Mouse (Mus musculus) frontal cortex, postnatal 36 days (tissue): Measurements from ENCODE around the gene Polr2f.

Source experiments
- DNase-seq, 2 experiments: peaks; one replicate each; pipeline ENCODE4 v3.0.0; 2022; ENCODE audit warnings: low spot score in 2 of 2

The Polr2f gene

DNA sequence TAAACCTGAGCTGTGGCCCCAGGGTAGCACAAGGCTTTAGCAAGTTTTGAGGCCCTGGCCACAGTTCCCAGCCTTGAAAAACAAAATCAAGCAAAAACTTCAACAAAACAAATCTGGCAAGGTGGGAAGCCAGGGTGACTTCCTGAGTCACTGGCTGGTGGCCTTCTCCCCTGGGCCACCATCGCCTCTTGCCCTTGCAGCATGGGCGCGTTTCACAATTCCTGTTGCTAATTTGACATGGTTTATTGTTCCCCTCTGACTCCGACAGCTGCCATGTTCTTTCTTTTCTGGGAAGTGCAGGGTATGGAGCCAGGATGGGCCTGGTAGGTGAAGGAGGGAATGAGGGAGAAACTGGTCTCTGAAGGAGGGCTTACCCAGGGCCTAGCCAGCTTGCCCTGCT lies 18.7 kb upstream of the Polr2f start:
- no peak for DNase-seq

DNA sequence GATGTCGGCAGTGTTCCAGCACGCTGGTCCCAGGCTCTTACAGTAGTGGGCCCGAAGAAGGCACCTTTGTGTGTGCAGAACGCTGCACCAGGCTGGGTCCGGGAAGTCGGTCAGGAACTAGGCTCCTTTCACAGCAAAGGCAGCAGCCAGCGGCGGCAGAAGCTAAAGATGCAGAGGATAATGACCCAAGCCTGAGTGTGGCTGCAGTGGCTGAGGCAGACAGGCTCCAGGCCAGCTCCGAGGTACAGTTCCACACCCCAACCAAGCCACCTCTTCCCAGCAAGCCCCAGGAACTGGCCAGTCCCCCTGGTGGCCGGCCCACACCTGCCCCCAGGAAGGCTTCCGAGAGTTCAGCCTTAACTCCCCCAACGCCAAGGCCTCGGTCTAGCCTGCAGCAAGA lies 18.3 kb upstream of the Polr2f start:
- no peak for DNase-seq

DNA sequence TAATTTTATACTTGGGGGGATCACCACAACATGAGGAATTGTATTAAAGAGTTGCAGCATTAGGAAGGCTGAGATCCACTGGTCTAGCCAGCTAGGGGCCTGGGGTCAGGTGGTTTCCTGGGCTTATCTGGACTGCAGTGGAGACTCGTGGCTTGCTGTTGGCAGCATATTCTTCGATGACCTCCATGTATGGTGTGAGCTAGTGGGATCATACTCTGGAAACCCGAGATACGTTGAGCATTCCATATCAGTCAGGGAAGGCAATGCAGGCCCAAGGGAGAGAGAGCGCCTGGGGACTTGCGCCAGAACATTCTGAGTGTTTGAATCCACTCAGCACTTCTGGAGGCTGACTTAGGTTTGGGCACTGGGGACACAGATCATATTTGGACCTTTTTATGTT lies 17.1 kb upstream of the Polr2f start:
- DNase-seq = no peak

DNA sequence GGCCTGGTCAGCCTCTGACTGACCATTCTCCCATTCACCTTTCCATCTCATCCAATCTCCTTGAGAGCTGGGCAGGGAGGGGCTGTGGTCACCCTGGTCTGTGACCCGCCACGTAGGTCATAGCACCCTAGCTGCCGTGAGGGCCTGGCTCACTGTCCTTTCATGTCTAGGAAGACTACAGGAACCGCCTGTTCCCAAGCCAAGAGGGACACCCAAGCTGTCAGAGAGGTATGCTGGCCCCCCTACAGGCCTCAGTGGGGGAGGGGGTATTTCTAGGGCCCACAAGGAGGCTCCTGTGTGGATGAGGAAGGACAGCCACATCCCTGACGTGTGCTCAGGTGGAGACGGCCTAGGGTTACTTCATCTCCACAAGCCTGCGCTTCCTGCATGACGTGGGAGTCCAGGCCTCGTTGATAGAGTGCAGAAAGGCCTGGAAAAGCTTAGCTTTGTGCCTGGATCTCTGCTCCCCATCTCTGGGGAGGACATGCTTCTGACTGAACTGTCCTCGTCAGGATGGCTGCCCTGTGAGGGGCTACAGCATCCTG lies 16.4 kb upstream of the Polr2f start:
- no peak for DNase-seq

DNA sequence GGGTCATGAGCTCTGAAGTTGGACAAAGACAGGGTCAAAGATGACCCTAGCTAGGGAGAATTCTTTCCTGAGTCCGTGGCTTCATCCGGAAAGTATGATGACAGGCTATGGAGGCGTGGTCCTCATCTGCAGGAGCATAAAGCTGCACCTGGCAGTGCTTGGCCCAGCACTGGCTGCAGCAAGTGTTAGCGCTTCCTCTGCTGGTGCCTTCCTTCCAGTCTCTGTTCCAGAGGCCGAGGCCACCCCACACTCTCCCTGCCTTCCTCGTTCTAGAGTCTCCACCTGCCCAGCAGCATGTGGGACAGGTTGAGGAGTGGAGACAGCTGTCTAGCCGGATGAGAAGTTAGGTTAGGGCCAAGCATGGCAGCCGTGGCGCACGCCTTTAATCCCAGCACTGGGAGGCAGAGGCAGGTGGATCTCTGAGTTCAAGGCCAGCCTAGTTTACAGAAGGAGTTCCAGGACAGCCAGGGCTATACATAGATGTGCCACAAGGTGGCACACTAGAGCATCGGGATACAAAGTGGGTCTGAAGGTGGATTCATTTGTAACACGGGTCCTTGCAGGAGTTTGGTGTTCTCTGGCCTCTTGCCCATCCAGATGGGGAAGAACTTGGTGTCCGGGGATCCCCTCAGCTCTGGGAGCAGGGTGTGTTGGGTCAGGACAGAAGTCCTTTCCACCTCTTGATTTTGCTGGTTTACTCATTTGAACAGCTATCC lies 14.4 kb upstream of the Polr2f start:
- DNase-seq = peak; percentile 49 to 50

DNA sequence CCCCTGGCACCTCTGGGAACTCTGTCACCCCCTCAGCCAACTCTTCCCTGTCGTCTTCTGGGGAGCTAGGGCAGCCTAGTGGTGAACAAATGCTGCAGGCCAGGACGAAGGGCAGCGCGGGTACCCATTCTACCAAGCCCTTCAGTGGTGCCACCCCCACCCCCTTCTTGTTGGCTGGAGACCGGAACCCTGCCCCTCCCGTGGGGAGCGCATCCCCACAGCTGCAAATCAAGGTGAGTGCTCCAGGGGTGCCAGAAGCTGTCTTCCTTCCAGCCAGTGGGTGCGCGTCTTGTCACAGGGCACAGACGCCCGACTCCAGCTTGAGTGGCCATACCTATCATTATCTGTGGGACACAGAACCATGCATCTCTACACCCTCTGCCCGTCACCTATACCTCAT lies 13.7 kb upstream of the Polr2f start:
- DNase-seq = no peak

DNA sequence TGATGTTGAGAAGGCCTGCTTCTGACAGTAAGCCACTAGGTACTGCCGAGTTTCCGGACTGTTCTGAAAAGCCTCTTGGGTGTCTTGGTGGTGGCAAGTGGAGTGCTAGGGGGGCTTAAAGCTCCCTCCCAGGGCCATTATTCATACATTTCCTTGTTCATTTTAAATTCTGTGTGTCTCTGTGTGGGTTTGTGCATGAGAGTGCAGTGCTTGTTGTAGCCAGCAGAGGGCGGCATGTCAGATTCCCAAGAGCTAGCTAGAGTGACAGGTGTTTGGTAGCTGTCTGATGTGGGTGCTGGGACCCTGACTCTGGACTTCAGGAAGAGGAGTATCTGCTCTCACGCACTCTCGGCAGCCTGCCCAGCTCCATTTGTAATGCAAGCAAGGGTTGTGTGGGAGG lies 12.6 kb upstream of the Polr2f start:
- DNase-seq = no peak

DNA sequence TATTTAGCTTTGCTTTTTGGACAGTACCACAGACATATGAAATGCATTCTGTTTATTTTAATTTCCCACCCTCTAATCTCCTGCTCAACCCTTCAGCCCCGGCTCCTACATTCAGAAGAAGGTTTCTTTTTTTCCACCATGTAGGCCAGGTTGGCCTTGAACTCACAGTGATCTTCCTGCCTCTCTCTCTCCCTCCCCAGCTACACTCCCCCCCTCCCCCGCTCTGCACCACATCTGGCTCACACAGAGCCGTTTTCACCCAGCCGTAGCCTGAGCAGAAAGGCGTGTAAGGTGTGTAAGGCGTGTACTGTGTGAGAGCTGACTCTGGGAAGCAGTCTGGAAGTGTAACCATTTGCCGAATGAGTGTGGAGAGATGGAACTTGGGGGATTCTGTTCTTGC lies 11.5 kb upstream of the Polr2f start:
- DNase-seq = no peak

DNA sequence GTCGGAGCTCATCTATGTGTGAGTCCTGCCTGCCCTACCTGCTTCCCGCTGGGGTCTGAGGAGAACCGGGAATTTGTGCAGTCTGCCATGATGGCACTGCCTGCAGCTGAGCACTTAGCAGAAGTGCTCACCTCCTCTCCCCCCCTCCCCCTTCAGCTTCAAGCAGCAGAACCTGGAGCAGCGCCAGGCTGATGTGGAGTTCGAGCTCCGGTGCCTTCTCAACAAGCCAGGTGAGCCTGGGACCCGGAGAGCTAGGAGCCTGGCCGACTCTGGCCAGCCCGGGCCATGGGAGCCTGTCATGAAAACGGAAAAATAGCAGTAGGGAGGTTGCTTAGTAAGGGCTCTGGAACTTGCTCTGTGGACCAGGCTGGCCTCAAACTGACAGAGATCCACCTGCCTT lies 10.0 kb upstream of the Polr2f start:
- no peak for DNase-seq

DNA sequence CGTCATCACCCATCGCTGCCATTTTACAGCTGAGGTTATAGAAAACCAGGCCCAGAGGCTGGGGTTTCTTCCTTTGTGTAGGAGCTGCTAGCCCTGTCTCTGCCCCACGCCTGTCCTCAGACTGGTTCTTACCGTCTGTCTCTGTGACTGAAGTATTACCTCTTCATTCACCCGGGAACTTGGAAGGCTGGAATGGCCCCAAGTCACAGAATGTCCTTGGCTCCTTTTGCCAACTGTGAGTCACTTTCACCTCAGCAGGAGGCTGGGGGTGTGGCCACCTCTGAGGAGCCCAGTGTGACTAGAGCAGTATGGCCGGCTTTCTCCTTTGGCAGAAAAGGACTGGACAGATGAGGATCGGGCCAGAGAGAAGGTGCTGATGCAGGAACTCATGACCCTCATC lies 9.4 kb upstream of the Polr2f start:
- peak in 1 of 2 experiments; percentile 43 for DNase-seq

DNA sequence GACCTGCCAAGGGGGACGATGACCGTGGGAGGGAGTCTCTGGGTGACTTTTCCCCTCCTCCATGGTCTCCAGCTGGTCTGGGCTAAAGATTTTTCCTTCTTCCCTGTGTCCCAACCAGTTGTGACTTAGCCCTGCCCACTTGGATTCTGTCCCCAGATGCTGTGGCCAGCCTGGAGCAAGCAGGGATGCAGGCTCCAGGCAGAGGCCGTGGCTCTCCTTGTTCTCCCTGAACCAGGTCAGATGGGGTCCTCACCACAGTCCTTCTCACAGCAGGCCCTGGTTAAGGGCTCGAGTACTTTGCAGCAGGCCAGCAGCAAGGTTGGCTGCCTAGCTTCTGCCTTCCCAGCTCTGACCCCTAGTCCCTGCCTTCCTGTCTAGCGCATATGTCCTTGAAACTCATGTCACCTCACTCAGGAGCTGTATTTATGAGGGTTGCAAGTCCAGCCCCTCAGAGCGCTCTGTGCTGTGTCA lies 7.6 kb upstream of the Polr2f start:
- DNase-seq = no peak

DNA sequence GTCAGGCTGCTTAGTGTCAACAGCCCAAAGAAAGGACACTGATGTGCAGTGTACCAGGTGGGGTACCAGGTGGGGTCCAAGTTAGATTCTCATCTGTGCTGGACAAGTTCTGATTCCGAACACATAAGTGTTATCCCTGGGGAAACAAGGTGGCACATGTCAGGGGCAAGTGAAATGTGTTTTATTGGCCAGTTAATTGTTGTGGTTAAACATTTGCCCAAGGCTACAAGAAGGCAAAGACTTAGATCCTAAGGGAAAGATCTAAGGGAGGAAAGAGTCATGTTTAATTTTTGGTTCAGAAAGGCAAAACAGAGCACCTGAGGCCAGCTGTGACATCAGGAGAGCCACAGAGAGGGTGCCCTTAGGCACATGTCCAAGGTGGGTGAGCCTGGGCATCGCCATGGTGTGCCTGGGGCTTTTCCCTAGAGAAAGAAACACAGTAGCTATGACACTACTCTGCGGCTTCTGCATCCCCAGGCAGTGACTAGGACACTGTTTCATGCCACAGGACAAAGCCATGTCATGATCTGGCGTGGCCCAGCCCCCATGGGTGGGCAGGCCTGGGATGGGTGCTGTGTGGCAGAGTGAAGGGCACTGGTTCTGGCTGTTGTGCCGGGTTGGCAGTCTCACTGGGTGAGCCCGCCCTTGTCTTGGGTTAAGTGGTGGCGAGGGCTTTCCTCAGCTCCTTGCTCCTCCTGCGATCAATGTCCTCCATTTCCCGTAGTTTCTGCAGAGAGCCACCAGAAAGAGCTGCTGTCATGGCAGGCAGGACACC lies 6.1 kb upstream of the Polr2f start:
- no peak for DNase-seq

DNA sequence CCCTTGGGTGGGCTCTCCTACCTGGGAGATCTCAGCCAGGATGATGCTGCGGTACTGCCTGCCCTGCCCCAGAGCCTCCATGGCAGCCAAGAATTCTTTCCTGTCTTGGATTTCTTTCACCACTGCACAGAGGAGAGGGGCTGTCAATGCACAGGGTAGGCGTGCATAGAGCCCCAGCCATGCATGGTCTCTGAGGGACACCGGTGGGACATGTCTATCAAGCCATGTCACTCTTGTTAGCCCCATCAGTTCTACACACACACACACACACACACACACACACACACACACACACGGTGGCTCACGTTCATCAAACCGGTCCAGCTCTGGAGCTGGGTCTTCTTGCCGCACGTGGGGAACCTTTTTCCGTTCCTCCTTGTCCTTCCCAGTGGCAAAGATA lies 5.5 kb upstream of the Polr2f start:
- no peak for DNase-seq

DNA sequence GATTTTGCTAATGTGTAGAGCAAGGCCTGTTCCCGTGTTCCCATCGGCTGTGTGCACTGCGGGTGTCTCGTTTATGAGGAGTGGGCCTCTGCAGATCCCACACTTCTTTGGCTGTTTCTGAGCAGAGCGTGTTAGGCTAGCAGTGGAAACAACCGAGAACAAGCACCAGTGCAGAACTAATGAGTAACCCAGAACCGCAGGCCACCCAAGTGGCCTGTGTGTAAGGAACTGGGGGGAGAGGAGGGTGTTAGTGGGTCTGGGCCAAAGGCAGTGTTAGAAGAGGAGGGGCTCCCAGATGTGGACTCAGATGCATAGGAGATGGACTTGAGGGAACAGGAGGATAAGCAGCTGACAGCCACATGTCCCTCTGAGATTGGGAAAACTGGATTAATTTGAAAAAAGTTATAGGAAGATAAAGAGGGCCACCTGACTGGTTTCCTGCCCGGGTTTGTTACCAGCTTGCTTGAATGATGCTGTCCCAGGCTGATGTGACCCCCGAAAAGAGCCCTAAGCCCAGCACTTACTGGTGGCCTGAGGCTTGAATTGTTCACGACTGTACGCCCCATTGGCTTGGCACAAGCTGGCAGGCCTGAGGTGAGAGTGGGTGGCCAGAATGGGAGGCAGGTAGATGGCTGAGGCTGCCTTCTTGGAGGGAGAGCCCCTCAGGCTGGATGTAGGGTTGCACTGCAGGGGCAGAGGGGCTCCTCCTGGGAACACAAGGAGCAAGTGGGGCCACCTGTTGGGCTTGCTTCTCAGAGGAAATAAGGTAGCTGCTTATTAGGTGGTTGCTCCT lies 4.8 kb upstream of the Polr2f start:
- DNase-seq = no peak

DNA sequence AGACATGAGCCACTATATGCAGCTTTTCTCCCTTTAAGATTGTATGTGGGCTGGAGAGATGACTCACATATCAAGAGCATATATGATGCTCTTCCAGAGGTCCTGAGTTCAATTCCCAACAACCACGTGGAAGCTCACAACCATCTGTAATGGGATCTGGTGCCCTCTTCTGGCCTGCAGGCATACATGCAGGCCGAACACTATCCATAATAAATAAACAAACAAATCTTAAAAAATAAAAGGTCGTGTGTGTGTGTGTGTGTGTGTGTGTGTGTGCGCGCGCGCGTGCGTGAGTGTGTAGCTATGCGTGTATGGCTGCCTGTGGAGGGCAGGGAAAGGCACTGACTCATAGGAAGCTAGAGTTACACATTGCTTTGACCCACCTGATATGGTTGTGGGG lies 1.2 kb upstream of the Polr2f start:
- no peak for DNase-seq

DNA sequence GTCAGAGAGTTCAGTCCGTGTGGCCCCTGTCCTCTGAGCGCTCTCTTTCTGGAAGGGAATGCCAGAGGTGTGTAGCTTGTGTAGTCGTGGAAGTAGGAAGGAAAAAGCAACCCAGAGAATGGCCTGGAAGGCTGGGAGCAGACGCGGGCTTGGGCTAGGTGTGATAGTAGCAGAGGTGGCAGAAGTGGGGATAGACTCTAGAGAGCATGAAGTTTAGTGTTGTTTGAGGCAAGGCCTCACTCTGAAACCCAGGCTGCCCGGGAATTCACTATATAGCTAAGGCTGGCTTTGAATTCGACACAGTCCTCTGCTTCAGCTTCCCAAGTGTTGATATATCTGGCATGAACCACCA lies 733 bp downstream of the Polr2f start:
- DNase-seq = no peak

DNA sequence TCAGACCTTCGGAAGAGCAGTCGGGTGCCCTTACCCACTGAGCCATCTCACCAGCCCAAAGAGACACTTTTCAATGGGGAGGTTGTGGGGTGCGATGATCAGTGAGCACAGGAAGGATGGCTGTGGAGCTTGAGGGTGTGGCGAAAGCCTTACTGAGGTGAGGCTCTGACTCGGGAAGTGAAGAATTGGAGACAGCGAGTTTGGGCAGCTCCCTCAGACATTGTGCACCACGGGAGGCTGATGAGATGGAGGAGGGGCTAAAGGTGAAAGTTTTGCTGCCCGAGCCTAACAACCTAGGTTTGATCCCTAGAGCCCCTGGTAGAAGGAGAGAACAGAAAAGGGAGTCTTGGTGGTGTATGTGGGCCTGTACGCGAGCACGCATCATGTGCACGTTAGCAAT lies 2.5 kb downstream of the Polr2f start:
- no peak for DNase-seq

DNA sequence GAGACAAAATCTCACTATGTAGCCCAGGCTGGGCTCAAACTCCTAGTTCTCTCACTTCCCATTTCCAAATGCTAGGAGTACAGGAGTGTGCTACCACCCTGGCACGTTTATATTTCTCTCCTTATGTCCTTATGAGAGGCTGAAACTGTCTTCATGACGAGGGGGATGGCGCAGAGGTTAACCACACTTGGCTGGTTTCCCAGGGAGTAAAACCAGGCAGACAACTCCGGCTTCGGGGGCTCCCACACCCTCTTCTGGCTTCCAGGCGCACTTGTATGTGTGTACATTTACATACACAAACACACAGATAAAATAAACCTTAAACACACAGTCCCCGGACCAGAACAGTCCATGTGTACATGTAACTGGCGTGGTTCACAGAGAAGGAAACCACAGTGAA lies 3.2 kb downstream of the Polr2f start:
- no peak for DNase-seq

DNA sequence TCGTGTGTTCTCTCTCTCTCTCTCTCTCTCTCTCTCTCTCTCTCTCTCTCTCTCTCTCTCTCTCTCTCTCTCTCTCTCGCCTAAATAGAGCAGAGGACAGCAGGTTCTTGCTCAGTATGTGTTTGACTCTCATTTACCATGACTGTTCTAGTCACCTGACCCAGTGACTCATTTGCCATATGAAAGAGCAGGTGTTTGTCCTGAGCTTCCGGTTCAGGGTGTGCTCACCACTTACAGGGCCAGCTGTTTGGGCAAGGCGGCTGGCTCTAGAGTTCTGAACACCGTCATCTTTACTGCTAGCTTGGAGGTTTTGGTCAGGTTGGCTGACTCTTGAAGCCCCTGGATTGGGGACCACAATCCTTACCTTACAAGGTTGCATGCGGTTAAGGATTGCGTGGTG lies 4.7 kb downstream of the Polr2f start:
- no peak for DNase-seq

DNA sequence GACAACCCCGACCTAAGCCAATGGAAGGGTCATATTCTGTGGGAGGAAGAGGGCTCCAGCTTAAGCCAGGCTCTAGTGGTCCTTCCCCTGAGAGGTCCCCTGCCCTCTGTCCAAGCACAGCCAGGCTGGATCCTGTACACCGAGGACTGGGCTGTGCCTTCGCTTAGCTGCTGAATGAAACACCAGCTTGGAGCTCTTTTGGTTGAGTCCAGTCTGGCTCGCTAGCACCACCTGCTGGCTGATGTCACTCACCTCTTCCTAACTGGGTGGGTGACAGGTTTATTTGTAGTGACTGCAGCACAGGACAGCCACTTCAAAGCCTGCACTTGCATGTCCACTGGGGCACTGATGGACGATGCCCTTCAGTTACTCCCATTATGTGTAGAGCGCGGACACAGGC lies 7.7 kb downstream of the Polr2f start:
- peak; percentile 71 for DNase-seq

DNA sequence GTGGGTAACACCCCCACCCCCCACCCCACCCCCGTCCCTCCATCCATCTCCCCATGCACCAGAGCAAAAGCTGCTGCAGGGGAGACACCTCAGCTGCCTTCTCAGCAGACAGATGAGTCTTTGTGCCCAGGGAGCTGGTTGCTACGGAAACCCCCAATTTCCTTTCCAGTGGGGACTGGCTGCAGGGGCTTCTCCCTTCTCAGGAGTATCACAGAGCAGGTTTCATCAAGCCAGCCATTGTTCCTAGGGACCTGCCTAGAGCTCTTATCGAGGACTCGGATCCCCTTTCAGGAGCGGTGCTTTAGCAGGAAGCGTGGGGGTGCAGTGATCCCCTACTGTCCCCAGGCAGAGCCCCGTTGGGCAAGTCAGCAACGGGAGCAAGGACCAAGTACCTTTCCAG lies 11.1 kb downstream of the Polr2f start:
- no peak for DNase-seq

DNA sequence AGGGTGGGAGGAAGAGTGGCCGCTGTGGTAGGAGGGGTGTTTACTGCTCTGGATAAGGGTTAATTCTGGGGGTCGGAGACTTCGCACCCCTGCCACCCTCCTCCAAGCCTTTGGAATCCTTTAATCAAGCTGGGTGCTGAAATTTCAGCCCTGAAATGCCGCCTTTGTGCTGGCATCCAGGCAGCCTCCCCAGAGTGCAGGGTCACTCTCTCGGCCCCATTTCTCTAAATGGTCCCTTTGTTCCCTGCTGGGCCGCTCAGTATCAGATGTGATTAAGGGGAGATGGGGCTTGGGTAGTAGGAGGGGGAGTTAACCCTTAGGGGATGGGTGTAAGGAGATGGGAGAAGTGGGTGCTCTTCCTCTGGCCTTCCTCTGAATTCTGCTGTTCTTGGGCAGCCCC lies 11.9 kb downstream of the Polr2f start:
- DNase-seq = no peak

DNA sequence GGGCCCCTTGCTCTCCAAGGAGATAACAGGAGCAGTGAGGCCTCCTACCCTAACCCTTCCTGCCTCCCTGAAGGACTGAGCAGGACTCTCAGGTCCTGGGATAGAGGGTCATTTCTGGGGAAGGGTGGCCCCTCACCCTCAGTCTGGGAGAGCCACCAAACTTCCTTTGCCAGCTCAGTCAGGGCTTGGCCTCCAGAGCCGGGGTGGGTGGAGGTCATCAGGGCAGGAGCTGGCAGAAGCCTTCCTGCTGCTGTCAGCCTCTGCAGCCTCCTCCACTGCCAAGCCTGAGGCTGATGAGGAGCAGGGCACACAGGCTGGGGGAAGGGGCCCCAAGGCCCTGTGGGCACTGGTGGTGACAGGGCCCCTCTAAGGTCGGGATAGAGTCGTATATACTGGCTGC lies 14.8 kb downstream of the Polr2f start:
- DNase-seq = no peak
